Mouse (Mus musculus) lung, adult 2 months (tissue): Measurements from ENCODE around the gene Gm20388.

Experiments used
- CTCF ChIP-seq: fragments of 200-500 bp; IDR thresholded peaks from 2 replicates; pipeline ENCODE4 v1.5.1; 2011; ENCODE audit warnings: mild to moderate bottlenecking, low read length, control low read depth; ENCODE audit not compliant: insufficient read depth
- POLR2A ChIP-seq: fragments of 200-500 bp; IDR thresholded peaks from 2 replicates; pipeline ENCODE4 v1.6.1; 2011; ENCODE audit warnings: low read depth, mild to moderate bottlenecking, control low read depth, low read length, borderline replicate concordance; ENCODE audit errors: extremely low read depth

DNA sequence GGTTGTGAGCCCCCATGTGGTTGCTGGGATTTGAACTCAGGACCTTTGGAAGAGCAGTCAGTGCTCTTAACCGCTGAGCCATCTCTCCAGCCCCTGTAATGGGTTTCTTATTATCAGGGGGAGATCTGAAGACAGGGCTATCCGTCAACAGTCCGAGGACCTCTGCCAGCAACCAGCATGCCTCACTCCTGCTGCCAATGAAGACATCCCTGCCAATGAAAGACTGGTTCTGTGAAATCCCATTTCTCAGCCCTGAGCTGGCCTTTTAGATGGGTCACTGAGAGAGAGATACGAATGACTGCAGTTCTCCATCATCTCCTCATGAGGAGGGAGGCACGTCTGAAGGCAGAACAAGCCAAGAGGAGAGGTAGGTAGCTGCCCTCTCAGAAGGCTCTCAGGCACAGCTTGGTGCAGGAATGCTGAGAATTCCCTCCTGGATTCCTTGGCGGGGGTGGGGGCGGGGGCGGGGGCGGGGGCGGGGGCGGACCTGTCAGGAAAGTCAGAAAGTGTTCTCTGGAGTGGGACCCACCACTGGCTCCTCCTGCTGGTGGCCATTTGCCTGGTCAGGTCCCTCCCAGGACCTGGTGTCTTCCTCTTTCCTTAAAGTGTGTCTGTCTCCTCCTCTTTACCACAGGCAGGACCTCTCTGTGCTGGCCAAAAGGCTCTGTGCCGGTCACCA, 2648.2 kb downstream of the Gm20388 start:
- TF ChIP-seq CTCF, result no peak
- TF ChIP-seq POLR2A, result no peak
